Mouse (Mus musculus): ENCODE data around the gene Oard1. TPM values are rescaled to one million over a fixed set of nuclear protein-coding genes. Genes with fewer than 3 reads are reported as not detected.

Gene Oard1
- polyA plus RNA-seq, 1 experiment from 2014 or later: 45.4 TPM

DNA sequence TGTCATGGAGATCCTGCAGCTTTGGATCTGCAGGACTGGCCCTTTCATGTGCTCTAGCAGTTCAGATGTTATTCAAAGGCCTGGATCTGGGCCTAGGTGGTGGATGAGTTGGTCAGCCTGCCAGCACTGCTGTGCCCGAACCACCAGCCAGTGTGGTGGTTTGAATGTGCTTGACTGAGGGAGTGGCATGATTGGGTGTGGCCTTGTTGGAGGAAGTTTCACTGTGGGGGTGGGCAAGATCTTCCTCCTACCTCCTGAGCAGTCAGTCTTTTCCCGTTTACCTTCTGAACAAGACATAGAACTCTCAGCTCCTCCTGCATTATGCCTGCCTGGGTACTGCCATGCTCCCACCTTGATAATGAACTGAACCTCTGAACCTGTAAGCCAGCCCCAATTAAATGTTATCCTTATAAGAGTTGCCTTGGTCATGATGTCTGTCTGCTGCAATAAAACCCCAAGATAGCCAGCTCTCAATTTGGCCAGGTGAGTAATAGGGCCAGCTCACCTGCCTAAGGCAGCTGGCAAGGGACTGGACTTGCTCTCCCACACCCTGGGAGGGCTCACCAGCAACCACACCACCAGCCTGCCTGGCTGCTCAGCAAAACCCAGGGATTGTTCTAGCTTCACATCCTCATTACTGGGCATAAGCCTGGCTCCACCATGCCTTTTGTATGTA lies 23.9 kb upstream of the Oard1 start:
- no peak overlapping the region for H3K9ac ChIP-seq
- no peak overlapping the region for H3K4me2 ChIP-seq
- H3K4me1 ChIP-seq (replicated peaks): no peaks in the 10 kb centered on the region
- no peak overlapping the region for H3K4me3 ChIP-seq
- ATAC-seq (ENCODE audit: insufficient number of reproducible peaks, low FRiP score): no peak
- no peaks in the 10 kb centered on the region for H3K27me3 ChIP-seq (replicated peaks)
- no peak overlapping the region for H3K27ac ChIP-seq (ENCODE audit: poor library complexity, severe bottlenecking)
- H3K36me3 ChIP-seq: peaks cover 53% of the 10 kb centered on the region
- H3K9me3 ChIP-seq (replicated peaks): no peaks in the 10 kb centered on the region
- 75% methylated on average over 2 of the region's 2 CpGs for whole genome bisulfite sequencing

DNA sequence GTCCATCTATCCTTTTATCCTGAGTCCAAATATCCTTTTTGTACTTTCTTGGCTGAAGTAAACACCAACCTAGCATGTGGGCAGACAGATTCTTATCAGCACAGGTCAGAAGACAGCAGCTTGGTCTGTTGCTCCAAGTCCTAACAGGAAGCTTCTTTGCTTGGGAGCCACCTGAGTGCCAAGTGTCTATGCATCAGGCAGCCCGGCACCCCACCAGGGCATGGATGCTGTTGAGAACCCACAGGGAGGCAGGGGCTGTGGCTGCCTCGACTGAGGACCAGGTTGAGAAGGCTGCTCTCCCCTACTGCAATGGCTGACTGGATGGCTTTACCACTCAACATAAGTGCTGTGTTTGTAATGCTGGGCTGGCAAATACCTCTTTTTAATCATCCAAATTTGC lies 21.1 kb upstream of the Oard1 start:
- Histone ChIP-seq H3K4me2 (no peak overlapping the region), H3K4me3 (no peak overlapping the region), H3K9me3 (replicated peaks) (no peaks in the 10 kb centered on the region), H3K27ac (ENCODE audit: poor library complexity, severe bottlenecking) (no peak overlapping the region), H3K27me3 (replicated peaks) (no peaks in the 10 kb centered on the region), H3K4me1 (replicated peaks) (no peaks in the 10 kb centered on the region), H3K9ac (no peak overlapping the region), H3K36me3 (peaks cover 80% of the 10 kb centered on the region)
- WGBS: 84% methylated on average over 2 of the region's 2 CpGs
- no peak for ATAC-seq (ENCODE audit: insufficient number of reproducible peaks, low FRiP score)

DNA sequence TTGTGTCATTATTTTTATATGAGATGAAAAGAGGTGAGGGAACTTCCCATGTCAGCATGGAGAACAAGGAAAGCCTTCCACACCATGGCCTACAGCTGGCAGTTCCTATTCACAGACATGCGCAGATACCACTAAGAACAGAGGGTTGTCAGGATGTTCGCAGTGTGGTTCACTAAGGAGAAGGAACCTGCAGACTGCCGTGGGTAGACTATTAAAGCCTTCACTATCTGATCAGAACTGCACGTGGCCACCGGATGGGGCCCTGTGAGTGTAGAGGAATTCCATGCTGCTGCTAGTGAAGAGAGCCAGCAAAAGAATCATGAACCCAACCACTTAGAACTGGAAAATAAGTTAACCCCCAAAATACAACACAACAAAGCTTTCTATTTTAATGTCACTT lies 20.4 kb upstream of the Oard1 start:
- no peak for ATAC-seq (ENCODE audit: insufficient number of reproducible peaks, low FRiP score)

DNA sequence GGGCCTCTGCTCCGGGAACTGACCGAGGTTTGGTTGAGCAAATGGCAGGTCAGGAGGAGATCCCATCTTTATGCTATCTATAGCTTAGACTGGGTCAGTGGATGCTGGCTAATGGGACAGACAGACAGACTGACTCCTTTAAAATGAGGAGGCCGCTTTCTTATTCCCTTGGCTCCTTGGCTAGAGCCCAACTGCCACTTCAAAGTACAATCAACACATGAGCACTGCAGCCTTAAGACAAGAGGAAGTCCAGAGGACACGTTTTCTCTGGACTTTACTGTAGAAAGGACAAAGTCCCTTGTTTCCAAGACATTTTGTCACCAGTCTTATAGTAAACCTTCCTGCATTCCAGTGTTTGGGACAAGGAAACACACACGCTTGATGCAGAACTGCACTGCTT lies 18.4 kb upstream of the Oard1 start:
- Histone ChIP-seq H3K9ac (no peak overlapping the region), H3K4me3 (no peak overlapping the region), H3K36me3 (peaks cover 93% of the 10 kb centered on the region), H3K4me2 (no peak overlapping the region), H3K27me3 (replicated peaks) (no peaks in the 10 kb centered on the region), H3K27ac (ENCODE audit: poor library complexity, severe bottlenecking) (no peak overlapping the region), H3K4me1 (replicated peaks) (no peaks in the 10 kb centered on the region), H3K9me3 (replicated peaks) (no peaks in the 10 kb centered on the region)
- ATAC-seq (ENCODE audit: insufficient number of reproducible peaks, low FRiP score): no peak
- WGBS: 85% methylated on average over 5 of the region's 5 CpGs

More for the DNA sequence above, 20.4 kb upstream of the Oard1 start:
- H3K9ac ChIP-seq: no peak overlapping the region
- no peaks in the 10 kb centered on the region for H3K4me1 ChIP-seq (replicated peaks)
- H3K36me3 ChIP-seq: peaks cover 88% of the 10 kb centered on the region
- no peak overlapping the region for H3K4me3 ChIP-seq
- 73% methylated on average over 5 of the region's 5 CpGs for whole genome bisulfite sequencing
- no peak overlapping the region for H3K4me2 ChIP-seq
- no peaks in the 10 kb centered on the region for H3K27me3 ChIP-seq (replicated peaks)
- no peak overlapping the region for H3K27ac ChIP-seq (ENCODE audit: poor library complexity, severe bottlenecking)
- H3K9me3 ChIP-seq (replicated peaks): no peaks in the 10 kb centered on the region

DNA sequence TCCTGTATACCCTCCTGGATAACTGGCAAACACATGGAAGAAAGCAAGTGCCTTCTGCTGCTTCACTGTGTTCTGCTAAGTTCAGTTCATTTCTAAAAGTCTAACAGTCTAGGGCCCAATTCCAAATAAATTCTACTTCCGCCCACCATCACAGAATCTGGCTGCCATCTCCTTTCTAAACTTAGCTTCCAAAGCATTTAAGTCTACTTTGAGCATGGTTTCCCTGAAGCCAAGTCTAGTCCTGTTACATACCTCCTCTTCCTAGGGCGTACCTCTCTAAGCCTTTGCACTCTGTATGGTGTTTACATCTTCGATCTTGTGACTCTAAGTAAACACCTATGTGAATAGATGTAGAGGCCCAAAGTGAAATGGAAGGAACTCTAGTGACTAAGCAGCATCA lies 17.2 kb upstream of the Oard1 start:
- Histone ChIP-seq H3K27ac (ENCODE audit: poor library complexity, severe bottlenecking) (no peak overlapping the region), H3K9me3 (replicated peaks) (no peaks in the 10 kb centered on the region), H3K4me2 (no peak overlapping the region), H3K4me3 (no peak overlapping the region), H3K27me3 (replicated peaks) (no peaks in the 10 kb centered on the region), H3K4me1 (replicated peaks) (no peaks in the 10 kb centered on the region), H3K9ac (no peak overlapping the region), H3K36me3 (peaks cover 91% of the 10 kb centered on the region)
- WGBS: 97% methylated on average over 3 of the region's 3 CpGs
- no peak for ATAC-seq (ENCODE audit: insufficient number of reproducible peaks, low FRiP score)

DNA sequence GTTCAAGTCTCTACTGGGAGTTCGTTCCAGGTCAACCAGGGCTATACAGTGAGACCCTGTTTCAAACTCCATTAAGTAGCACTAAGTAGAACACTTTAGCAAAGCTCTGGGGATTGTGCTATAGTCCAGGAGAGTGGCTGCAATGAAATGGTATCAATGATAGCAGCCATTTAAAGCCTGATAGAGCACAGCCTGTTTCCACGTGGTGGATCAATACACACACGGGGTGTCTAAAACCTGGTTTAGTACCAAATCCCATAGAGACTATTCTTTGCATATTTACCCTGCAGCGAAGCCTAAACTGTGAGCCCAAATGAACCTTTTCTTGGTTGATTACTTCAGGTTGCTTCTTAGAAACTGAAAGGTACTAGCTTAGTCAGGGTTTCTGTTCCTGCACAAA lies 8.1 kb upstream of the Oard1 start:
- Histone ChIP-seq H3K4me1 (replicated peaks) (peaks cover 25% of the 10 kb centered on the region), H3K9me3 (replicated peaks) (no peaks in the 10 kb centered on the region), H3K36me3 (peaks cover 40% of the 10 kb centered on the region), H3K4me3 (no peak overlapping the region), H3K27ac (ENCODE audit: poor library complexity, severe bottlenecking) (no peak overlapping the region), H3K9ac (no peak overlapping the region), H3K4me2 (no peak overlapping the region), H3K27me3 (replicated peaks) (no peaks in the 10 kb centered on the region)
- WGBS: 86% methylated on average over 4 of the region's 4 CpGs
- no peak for ATAC-seq (ENCODE audit: insufficient number of reproducible peaks, low FRiP score)

DNA sequence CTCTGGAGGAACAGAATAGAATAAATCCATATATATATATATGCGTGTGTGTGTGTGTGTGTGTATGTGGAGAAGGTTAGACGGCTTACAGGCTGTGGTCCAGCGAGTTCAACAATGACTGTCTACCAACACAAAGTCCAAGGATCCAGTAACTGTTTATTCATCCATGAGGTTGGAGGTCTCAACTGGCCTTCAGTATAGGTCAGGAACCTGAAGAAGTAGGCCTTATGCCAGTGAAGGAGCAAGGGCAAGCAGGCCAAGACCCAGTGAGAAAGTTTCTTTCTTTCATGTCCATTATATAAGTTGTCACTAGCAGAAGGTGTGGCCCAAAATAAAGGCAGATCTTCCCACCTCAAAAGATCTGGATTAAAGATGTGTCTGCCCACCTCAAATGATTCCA lies 7.1 kb upstream of the Oard1 start:
- 93% methylated on average over 3 of the region's 3 CpGs for WGBS
- Histone ChIP-seq H3K9ac (no peak overlapping the region), H3K36me3 (peaks cover 30% of the 10 kb centered on the region), H3K4me1 (replicated peaks) (peaks cover 33% of the 10 kb centered on the region), H3K4me2 (no peak overlapping the region), H3K4me3 (no peak overlapping the region), H3K27me3 (replicated peaks) (no peaks in the 10 kb centered on the region), H3K9me3 (replicated peaks) (no peaks in the 10 kb centered on the region), H3K27ac (ENCODE audit: poor library complexity, severe bottlenecking) (no peak overlapping the region)
- no peak for ATAC-seq (ENCODE audit: insufficient number of reproducible peaks, low FRiP score)

DNA sequence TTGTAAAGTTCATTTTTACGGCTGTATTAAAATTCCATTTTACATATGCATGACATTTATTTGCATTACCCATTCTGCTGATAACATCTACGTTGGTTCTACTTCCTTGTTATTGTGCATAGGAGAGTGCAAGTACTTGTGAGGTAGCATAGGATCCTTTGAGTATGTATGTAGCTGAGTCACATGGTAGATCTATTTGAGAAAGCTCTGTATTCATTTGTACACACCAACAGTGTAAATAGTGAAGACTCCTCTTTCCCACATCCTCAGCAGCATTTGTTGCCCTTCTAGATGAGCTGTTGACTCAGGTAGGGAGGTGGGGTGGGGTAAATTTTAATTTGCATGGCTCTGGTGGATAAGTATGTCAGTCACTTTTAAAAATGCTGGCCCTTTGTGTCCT lies 6.0 kb upstream of the Oard1 start:
- H3K9ac ChIP-seq: no peak overlapping the region
- H3K27me3 ChIP-seq (replicated peaks): no peaks in the 10 kb centered on the region
- peaks cover 41% of the 10 kb centered on the region for H3K4me1 ChIP-seq (replicated peaks)
- no peak for ATAC-seq (ENCODE audit: insufficient number of reproducible peaks, low FRiP score)
- no peak overlapping the region for H3K27ac ChIP-seq (ENCODE audit: poor library complexity, severe bottlenecking)
- no peak overlapping the region for H3K4me3 ChIP-seq
- 83% methylated on average over 2 of the region's 2 CpGs for WGBS
- no peaks in the 10 kb centered on the region for H3K9me3 ChIP-seq (replicated peaks)
- H3K36me3 ChIP-seq: peaks cover 20% of the 10 kb centered on the region
- H3K4me2 ChIP-seq: no peak overlapping the region

DNA sequence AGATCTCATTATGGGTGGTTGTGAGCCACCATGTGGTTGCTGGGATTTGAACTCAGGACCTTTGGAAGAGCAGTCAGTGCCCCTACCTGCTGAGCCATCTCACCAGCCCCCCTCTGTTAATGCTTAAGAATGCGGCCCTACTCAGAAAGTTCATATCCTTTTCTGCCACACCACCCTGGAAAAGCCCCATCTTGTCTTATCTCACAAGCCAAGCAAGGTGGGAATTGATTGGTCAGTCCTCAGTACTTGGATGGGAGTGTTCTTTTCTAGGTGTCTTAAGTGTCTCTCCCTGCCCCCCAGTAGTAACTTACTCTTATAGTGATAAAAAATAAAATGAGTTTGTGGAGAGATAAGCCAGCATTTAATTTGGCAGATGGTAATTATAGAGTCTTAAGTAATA lies 5.1 kb upstream of the Oard1 start:
- 53% methylated on average over 1 of the region's 1 CpGs for WGBS
- H3K4me2 ChIP-seq: no peak overlapping the region
- ATAC-seq (ENCODE audit: insufficient number of reproducible peaks, low FRiP score): no peak
- peaks cover 11% of the 10 kb centered on the region for H3K36me3 ChIP-seq
- no peaks in the 10 kb centered on the region for H3K27me3 ChIP-seq (replicated peaks)
- no peaks in the 10 kb centered on the region for H3K9me3 ChIP-seq (replicated peaks)
- H3K9ac ChIP-seq: no peak overlapping the region
- H3K4me1 ChIP-seq (replicated peaks): peaks cover 41% of the 10 kb centered on the region
- H3K4me3 ChIP-seq: no peak overlapping the region
- no peak overlapping the region for H3K27ac ChIP-seq (ENCODE audit: poor library complexity, severe bottlenecking)

DNA sequence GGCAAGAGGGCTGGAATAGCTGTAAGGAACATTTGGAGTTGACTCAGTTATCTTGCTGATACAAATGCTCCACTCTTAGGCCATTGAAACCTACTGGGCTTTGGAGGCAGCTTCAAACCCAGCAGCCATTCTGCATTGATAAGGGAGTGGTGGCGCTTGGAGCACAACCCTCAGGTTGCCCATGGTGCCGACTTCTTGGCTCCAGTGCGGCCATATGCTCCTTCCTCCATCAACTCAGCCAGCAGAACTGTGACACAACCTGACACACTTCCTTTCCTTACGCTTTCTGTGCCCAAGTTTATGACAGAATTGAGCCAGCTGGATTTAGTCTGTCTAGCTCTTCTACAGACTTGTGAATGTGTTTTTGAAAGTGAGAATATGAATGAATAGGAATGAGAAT lies 2.7 kb upstream of the Oard1 start:
- no peak for ATAC-seq (ENCODE audit: insufficient number of reproducible peaks, low FRiP score)
- peak overlapping the region; percentile 92 for H3K4me2 ChIP-seq
- H3K9me3 ChIP-seq (replicated peaks): no peaks in the 10 kb centered on the region
- no peak overlapping the region for H3K9ac ChIP-seq
- H3K4me1 ChIP-seq (replicated peaks): peaks cover 41% of the 10 kb centered on the region
- no peaks in the 10 kb centered on the region for H3K27me3 ChIP-seq (replicated peaks)
- peaks cover 6% of the 10 kb centered on the region; the same call in 1 of the 2 replicates for H3K36me3 ChIP-seq
- H3K4me3 ChIP-seq: 0 out of 2 replicates have a peak overlapping the region, but pooled peaks have one; percentile 82
- H3K27ac ChIP-seq (ENCODE audit: poor library complexity, severe bottlenecking): no peak overlapping the region
- WGBS: 50% methylated on average over 4 of the region's 4 CpGs

DNA sequence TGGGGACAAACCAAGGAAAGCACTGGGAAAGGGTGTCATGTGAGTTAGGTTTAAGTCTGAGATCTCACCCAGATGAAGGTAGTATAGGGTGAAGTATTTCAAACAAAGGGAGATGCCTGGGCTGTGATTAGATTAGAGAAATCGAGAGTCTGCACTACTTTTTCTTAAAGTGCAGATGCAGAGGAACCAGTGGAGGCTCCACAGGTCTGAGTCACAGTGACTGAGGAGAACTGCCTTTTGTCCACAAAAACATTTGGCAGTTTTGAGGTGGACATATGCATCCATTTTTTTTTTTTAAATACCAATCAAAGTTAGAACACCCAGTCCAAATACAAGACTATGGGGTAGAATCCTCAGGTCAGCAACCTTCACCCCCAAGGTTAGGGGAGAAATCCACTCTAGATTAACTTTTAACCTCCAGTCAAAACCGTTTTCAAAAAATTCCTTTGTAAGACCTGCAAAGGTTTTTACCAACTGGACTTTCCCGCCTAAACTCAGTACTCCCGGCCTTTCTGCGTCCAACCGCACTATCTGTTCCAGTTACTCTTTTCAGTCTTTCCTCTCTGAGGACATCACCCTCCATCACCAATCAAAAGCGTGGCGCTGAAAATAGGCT lies 1.8 kb upstream of the Oard1 start:
- peaks cover 41% of the 10 kb centered on the region for H3K4me1 ChIP-seq (replicated peaks)
- peak overlapping the region; percentile 99 for H3K9ac ChIP-seq
- peak overlapping the region; percentile 82 for H3K4me3 ChIP-seq
- H3K27me3 ChIP-seq (replicated peaks): no peaks in the 10 kb centered on the region
- 7% methylated on average over 8 of the region's 8 CpGs for WGBS
- H3K4me2 ChIP-seq: peak overlapping the region; percentile 92
- no peaks in the 10 kb centered on the region for H3K9me3 ChIP-seq (replicated peaks)
- peaks cover 10% of the 10 kb centered on the region for H3K36me3 ChIP-seq
- ATAC-seq (ENCODE audit: insufficient number of reproducible peaks, low FRiP score): no peak
- H3K27ac ChIP-seq (ENCODE audit: poor library complexity, severe bottlenecking): peak overlapping the region; percentile 99
